Mouse (Mus musculus) bone marrow macrophage, adult 2 months (primary cell): ENCODE data around the gene Gemin2.

ENCODE experiments used
- CTCF ChIP-seq: IDR thresholded peaks from 2 replicates; pipeline ENCODE4 v1.5.1; 2012; ENCODE audit warnings: low read depth, mild to moderate bottlenecking, low read length, moderate library complexity
- POLR2A ChIP-seq: IDR thresholded peaks from 2 replicates; pipeline ENCODE4 v1.6.1; 2012; ENCODE audit warnings: mild to moderate bottlenecking, low read depth, low read length, borderline replicate concordance

DNA sequence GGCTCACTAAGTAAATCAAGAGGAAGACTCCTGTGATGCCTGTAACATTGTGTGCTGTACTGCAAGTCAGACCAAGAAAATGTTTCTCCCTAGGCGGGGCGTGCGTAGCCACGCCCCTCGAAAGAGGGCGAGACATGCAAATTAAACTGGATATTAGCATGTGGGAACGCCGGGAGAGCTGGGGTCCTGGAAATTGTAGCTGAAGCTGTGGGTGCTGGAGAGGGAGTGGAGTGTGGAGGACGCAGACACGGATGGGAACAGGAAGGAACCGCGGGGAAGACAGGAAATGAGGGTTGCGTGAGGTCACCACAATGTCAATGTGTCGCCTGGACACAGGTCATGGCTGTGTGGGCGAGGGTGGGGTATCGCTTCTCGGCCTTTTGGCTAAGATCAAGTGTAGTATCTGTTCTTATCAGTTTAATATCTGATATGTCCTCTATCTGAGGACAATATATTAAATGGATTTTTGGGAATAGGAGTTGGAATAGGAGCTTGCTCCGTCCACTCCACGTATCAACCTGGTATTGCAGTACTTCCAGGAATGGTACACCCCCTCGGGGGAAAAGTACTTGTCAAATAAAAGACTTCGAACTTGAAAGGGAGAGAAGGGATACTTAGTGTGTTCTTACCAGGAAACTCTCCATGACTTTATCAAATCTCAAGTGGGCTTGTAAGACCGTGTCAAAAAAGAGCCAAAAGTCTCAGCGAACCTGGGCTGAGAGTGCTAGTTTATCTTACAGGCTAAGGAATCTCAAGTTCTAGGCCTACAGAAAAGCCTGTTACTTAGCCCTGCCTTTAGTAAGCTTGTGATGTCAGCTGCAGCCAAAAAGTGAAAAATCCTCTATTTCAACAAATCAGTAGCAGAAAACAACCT is 27.0 kb downstream of the Gemin2 start:
- TF ChIP-seq POLR2A (no peak), CTCF (no peak)
